Mouse (Mus musculus) neural tube, embryonic 12.5 days (tissue): Measurements from ENCODE around the gene Mab21l1. TPM values are rescaled to one million over a fixed set of nuclear protein-coding genes. Genes with fewer than 3 reads are reported as not detected.

Experiments used
- ATAC-seq: fragments of 200-750 bp; cut with Nextera tagmentation; 2 replicates; pipeline ENCODE4 v1.8.0; 2017; ENCODE audit warnings: low read depth, mild to moderate bottlenecking, moderate TSS enrichment, moderate library complexity; ENCODE audit not compliant: low FRiP score
- H3K27ac ChIP-seq: fragments of 300-500 bp; sonication (generic); 2 replicates; pipeline ENCODE4 v1.5.1; 2016
- H3K27me3 ChIP-seq: fragments of 300-500 bp; sonication (generic); replicated peaks from 2 replicates; pipeline ENCODE4 v1.6.1; 2016; ENCODE audit warnings: mild to moderate bottlenecking
- H3K36me3 ChIP-seq: fragments of 300-500 bp; sonication (generic); 2 replicates; pipeline ENCODE4 v1.6.1; 2016; ENCODE audit warnings: mild to moderate bottlenecking
- H3K4me1 ChIP-seq: fragments of 300-500 bp; sonication (generic); 2 replicates; pipeline ENCODE4 v1.6.1; 2016
- H3K4me2 ChIP-seq: fragments of 300-500 bp; sonication (generic); replicated peaks from 2 replicates; pipeline ENCODE4 v1.6.1; 2016; ENCODE audit warnings: mild to moderate bottlenecking
- H3K4me3 ChIP-seq: fragments of 300-500 bp; sonication (generic); 2 replicates; pipeline ENCODE4 v1.5.1; 2016
- H3K9ac ChIP-seq: fragments of 300-500 bp; sonication (generic); 2 replicates; pipeline ENCODE4 v1.6.1; 2016; ENCODE audit warnings: mild to moderate bottlenecking
- H3K9me3 ChIP-seq: fragments of 300-500 bp; sonication (generic); 2 replicates; pipeline ENCODE4 v1.6.1; 2016; ENCODE audit warnings: mild to moderate bottlenecking
- WGBS: fragments of 180-500 bp; shearing (Covaris S2); methylation state at CpG from one replicate; pipeline ENCODE4 v1.1.7; 2016; 5-methylcytosine and 5-hydroxymethylcytosine counted together
- polyA plus RNA-seq: library from polyadenylated mRNA; unstranded; fragments of >200 nt; fragmentation: Nextera tagmentation; extraction: Ambion mirVana; gene quantifications from 2 replicates; pipeline ENCODE4 v1.2.1, GENCODE M21; 2016

Mab21l1 gene
- 52.0 and 57.1 TPM in 2 replicates for polyA plus RNA-seq

DNA sequence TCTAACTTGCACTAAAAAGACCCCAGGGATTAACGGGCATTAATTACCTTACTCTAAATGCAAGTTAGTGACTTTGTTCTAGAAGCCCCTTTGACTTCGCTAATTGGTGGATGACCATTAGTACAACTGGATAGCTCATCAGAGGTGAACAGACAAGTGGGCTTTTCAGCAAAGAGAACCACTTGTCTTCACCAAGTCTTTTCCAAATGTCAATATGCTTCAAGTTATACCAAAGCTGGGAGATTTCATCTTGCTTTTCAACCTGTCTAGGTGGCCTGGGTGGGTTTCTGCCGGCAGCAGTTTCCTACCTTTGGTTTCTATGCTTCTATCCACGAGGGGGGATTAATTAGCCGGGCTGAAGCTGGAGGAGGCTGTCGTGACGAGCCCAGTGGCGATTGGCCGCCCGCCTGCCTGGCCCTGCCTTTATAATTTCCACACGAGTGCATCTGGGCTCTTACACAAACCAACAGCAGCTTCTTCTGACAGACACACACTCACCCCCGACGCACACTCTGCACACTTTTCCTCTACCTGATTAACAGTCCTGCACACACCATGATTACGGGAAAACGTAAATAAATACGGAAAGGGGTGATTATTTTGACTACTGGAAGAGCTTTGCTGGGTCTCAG, at the start of gene Mab21l1:
Gene Mab21l1, plus strand, starts transcription at position 455 of the 632 bp plus-strand sequence.
- Histone ChIP-seq H3K4me3 (peak within 1 kb of the TSS; percentile 46), H3K36me3 (no peaks in the 10 kb centered on the region), H3K9ac (peak within 1 kb of the TSS; percentile 73), H3K27ac (peak within 1 kb of the TSS; percentile 60), H3K9me3 (no peaks in the 10 kb centered on the region), H3K4me1 (peaks cover 35% of the 10 kb centered on the region), H3K27me3 (peaks cover 54% of the 10 kb centered on the region), H3K4me2 (peak within 1 kb of the TSS; percentile 55)
- 1% methylated on average over 16 of the region's 16 CpGs for WGBS
- ATAC-seq: peak; percentile 57

GRCm38 (mm10) chr3:55733665-55734064, 48.6 kb upstream of the Mab21l1 start:
- no peaks in the 10 kb centered on the region for H3K36me3 ChIP-seq
- no peak for ATAC-seq
- no peak overlapping the region for H3K4me2 ChIP-seq
- H3K27me3 ChIP-seq: no peaks in the 10 kb centered on the region
- H3K4me3 ChIP-seq: no peak overlapping the region
- H3K4me1 ChIP-seq: no peaks in the 10 kb centered on the region
- H3K9ac ChIP-seq: no peak overlapping the region
- no peaks in the 10 kb centered on the region for H3K9me3 ChIP-seq
- 62% methylated on average over 6 of the region's 6 CpGs for WGBS
- H3K27ac ChIP-seq: no peak overlapping the region

- Histone ChIP-seq H3K9me3 (no peaks in the 10 kb centered on the region), H3K27ac (no peak overlapping the region), H3K4me2 (no peak overlapping the region), H3K4me1 (no peaks in the 10 kb centered on the region; the same call in 1 of the 2 replicates), H3K36me3 (no peaks in the 10 kb centered on the region), H3K9ac (no peak overlapping the region), H3K4me3 (no peak overlapping the region), H3K27me3 (no peaks in the 10 kb centered on the region)
- 56% methylated on average over 6 of the region's 6 CpGs for WGBS
- ATAC-seq: no peak
Observed at GRCm38 (mm10) chr3:55741428-55741827, 40.9 kb upstream of the Mab21l1 start.

- no peak overlapping the region for H3K9ac ChIP-seq
- H3K4me1 ChIP-seq: no peaks in the 10 kb centered on the region; the same call in 1 of the 2 replicates
- no peaks in the 10 kb centered on the region for H3K36me3 ChIP-seq
- no peak overlapping the region for H3K27ac ChIP-seq
- no peak overlapping the region for H3K4me3 ChIP-seq
- H3K4me2 ChIP-seq: no peak overlapping the region
- no peaks in the 10 kb centered on the region for H3K27me3 ChIP-seq
- no peaks in the 10 kb centered on the region for H3K9me3 ChIP-seq
- WGBS: 84% methylated on average over 5 of the region's 5 CpGs
- ATAC-seq: no peak
Observed at GRCm38 (mm10) chr3:55742218-55742617, 40.1 kb upstream of the Mab21l1 start.

DNA sequence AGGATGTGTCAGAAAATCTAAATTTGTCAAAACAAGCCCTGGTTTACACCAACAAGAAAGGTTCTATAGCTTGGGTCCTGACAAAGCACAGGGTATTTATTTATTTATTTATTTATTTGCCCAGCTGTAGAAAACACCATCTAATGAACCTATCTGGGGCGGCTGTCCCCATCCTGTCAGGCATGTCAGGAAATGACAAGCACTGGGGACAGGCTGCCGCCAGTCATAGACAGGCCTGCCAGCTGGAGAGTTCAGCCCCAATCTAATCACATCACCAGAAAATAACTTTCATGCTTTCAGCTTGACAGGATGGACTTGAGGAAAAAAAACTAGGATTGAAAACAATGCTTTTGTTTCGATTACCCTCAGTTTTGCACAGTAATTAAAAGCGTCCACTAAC, 39.7 kb upstream of the Mab21l1 start:
- no peak overlapping the region for H3K4me3 ChIP-seq
- no peaks in the 10 kb centered on the region; the same call in 1 of the 2 replicates for H3K4me1 ChIP-seq
- ATAC-seq: no peak
- H3K9ac ChIP-seq: no peak overlapping the region
- no peak overlapping the region for H3K4me2 ChIP-seq
- H3K9me3 ChIP-seq: no peaks in the 10 kb centered on the region
- 87% methylated on average over 4 of the region's 4 CpGs for WGBS
- no peaks in the 10 kb centered on the region for H3K36me3 ChIP-seq
- no peaks in the 10 kb centered on the region for H3K27me3 ChIP-seq
- H3K27ac ChIP-seq: no peak overlapping the region

GRCm38 (mm10) chr3:55743885-55744284, 38.4 kb upstream of the Mab21l1 start:
- no peak overlapping the region for H3K27ac ChIP-seq

GRCm38 (mm10) chr3:55750445-55751065, 31.8 kb upstream of the Mab21l1 start:
- 42% methylated on average over 11 of the region's 11 CpGs for WGBS
- no peak overlapping the region for H3K9ac ChIP-seq
- no peak overlapping the region for H3K27ac ChIP-seq

More at GRCm38 (mm10) chr3:55743885-55744284, 38.4 kb upstream of the Mab21l1 start:
- Histone ChIP-seq H3K9me3 (no peaks in the 10 kb centered on the region), H3K9ac (no peak overlapping the region), H3K4me3 (no peak overlapping the region), H3K4me2 (no peak overlapping the region), H3K36me3 (no peaks in the 10 kb centered on the region), H3K27me3 (no peaks in the 10 kb centered on the region), H3K4me1 (no peaks in the 10 kb centered on the region; the same call in 1 of the 2 replicates)
- 80% methylated on average over 5 of the region's 5 CpGs for WGBS
- ATAC-seq: no peak

DNA sequence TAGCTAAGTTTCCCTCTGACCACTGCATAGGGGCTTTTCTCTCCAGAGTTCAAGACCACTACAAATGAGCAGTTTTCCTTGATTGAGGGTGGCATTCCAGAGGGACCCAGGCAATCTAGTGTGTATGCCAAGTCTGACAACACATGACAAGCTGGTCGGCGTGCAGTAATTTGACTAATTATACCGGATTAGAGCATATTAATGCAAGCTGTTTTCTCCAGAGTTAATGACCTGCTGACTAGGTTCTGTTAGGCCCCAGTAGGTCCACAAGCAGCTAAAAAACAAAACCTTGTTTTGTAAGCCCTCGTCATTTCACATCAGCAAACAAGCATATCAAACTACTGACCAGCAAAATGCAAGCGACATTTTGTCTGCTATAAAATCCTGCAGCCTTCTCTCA, 30.9 kb upstream of the Mab21l1 start:
- H3K4me1 ChIP-seq: peaks cover 25% of the 10 kb centered on the region
- no peaks in the 10 kb centered on the region for H3K9me3 ChIP-seq
- no peaks in the 10 kb centered on the region for H3K36me3 ChIP-seq
- H3K27ac ChIP-seq: no peak overlapping the region
- no peaks in the 10 kb centered on the region for H3K27me3 ChIP-seq
- no peak for ATAC-seq
- no peak overlapping the region for H3K4me3 ChIP-seq
- 60% methylated on average over 5 of the region's 5 CpGs for WGBS
- H3K4me2 ChIP-seq: no peak overlapping the region
- no peak overlapping the region for H3K9ac ChIP-seq

More at GRCm38 (mm10) chr3:55750445-55751065, 31.8 kb upstream of the Mab21l1 start:
- Histone ChIP-seq H3K4me1 (peaks cover 18% of the 10 kb centered on the region), H3K4me2 (no peak overlapping the region), H3K27me3 (no peaks in the 10 kb centered on the region), H3K4me3 (no peak overlapping the region), H3K9me3 (no peaks in the 10 kb centered on the region), H3K36me3 (no peaks in the 10 kb centered on the region)
- peak; percentile 31; the same call in 1 of the 2 replicates for ATAC-seq

GRCm38 (mm10) chr3:55752558-55752957, 29.8 kb upstream of the Mab21l1 start:
- Histone ChIP-seq H3K36me3 (no peaks in the 10 kb centered on the region), H3K9me3 (no peaks in the 10 kb centered on the region), H3K27ac (no peak overlapping the region), H3K4me1 (peaks cover 32% of the 10 kb centered on the region), H3K9ac (no peak overlapping the region), H3K4me2 (no peak overlapping the region), H3K27me3 (no peaks in the 10 kb centered on the region), H3K4me3 (no peak overlapping the region)
- 81% methylated on average over 4 of the region's 4 CpGs for WGBS
- no peak for ATAC-seq

- Histone ChIP-seq H3K9me3 (no peaks in the 10 kb centered on the region), H3K4me3 (no peak overlapping the region), H3K27ac (no peak overlapping the region), H3K27me3 (no peaks in the 10 kb centered on the region), H3K36me3 (no peaks in the 10 kb centered on the region), H3K4me2 (no peak overlapping the region), H3K4me1 (peaks cover 32% of the 10 kb centered on the region), H3K9ac (no peak overlapping the region)
- 91% methylated on average over 6 of the region's 6 CpGs for WGBS
- no peak for ATAC-seq
Observed at GRCm38 (mm10) chr3:55753872-55754271, 28.4 kb upstream of the Mab21l1 start.

DNA sequence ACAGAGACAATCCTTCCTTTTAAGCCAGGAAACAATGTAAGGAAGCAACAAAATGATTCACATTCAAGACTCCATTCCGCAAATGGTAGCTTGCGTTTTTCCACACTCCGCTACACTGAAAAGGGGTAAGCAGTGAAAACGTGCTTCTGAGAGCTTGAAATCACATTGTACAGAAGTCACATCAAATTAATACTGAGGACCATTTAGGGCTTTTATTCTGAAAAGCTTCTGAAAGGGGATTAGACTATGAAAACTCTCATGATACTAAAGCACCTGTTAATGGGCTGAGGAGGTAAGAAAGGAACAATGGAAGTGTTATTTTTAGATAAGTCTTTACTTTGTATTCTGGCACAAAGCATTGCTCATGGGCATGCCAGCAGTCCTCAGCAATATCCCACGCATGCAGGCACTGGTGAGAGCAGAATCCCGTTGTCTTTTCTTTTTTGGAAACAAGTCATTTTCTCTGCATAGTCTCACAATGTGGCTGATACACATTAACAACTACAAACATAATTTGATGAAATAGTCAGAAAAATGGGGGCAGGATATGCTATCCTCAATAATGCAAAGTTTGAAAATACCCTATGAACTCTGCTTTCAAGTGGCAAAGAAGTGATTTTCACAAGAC, 27.2 kb upstream of the Mab21l1 start:
- peaks cover 32% of the 10 kb centered on the region for H3K4me1 ChIP-seq
- 70% methylated on average over 6 of the region's 6 CpGs for WGBS
- no peaks in the 10 kb centered on the region for H3K36me3 ChIP-seq
- ATAC-seq: no peak
- H3K9ac ChIP-seq: no peak overlapping the region
- no peak overlapping the region for H3K27ac ChIP-seq
- H3K27me3 ChIP-seq: no peaks in the 10 kb centered on the region
- H3K4me2 ChIP-seq: no peak overlapping the region
- H3K9me3 ChIP-seq: no peaks in the 10 kb centered on the region
- H3K4me3 ChIP-seq: no peak overlapping the region

DNA sequence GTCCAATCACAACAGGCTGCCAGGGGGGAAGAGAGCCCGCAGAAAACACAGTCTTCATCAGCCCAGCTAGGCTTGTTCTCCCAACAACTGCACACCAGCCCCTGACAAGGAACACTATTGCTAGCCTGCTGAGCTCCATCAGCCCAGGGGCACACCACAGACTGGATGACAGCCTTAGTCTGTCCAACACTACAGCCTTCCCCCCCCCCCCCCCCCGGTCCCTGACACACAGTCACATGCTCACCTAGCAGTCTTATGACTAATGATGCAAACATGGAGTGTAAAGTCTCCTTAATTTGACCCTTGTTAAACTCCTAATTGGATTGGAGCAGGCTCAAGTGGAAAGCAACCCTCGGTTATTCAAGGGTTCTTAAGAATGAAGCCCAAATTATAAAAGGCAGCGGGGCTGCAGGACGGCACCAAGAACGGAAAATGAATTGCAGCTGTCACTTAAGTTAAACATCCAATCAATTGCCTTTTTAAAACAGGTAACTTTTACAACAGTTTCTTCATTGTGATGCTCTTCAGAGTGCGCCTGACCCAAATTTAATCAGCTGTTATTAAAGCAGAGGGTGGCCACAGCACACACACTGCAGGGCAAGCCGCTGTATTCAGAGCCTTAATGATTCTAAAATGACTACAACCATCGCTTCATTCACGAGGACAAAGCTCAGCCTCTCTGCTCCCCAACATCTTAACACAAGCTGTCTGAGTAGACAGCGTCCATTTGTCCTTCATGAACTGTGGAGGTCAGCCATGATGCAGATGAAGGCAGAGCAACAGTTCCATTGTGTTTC, 26.3 kb upstream of the Mab21l1 start:
- no peaks in the 10 kb centered on the region for H3K9me3 ChIP-seq
- no peak overlapping the region for H3K27ac ChIP-seq
- H3K36me3 ChIP-seq: no peaks in the 10 kb centered on the region
- no peak overlapping the region for H3K9ac ChIP-seq
- H3K4me1 ChIP-seq: peaks cover 24% of the 10 kb centered on the region
- H3K27me3 ChIP-seq: no peaks in the 10 kb centered on the region
- peak; percentile 63 for ATAC-seq
- H3K4me2 ChIP-seq: no peak overlapping the region
- no peak overlapping the region for H3K4me3 ChIP-seq
- 24% methylated on average over 11 of the region's 11 CpGs for WGBS
